Mouse (Mus musculus): ENCODE data around the gene Mad1l1.

The Mad1l1 gene

DNA sequence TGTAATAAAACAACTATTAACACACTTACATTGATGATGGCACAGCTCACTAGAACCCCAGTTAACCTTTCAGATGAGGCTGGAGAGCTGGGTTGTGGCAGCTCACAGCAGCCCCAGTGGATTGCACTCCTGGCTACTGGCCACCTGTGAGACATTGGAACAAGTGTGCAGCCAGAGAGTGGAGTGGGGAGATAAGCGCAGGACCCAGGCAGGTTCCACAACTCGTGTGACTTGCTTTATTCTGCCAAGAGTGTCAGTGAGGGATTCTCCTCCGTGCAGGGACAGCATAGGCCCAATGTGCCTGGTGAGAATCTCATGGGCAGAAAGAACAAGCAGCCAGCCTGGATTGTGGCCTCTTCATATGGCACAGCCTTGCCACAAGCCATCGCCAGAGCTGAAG is 180.0 kb downstream of the Mad1l1 start:
- in situ Hi-C loops (cut with MseI, MboI) = no loop called here

- in situ Hi-C loops (cut with MseI, MboI) = no loop called here
Observed at GRCm38 (mm10) chr5:140140214-140140613, 181.1 kb downstream of the Mad1l1 start.

- in situ Hi-C loops (cut with MseI, MboI) = no loop called here
Observed at GRCm38 (mm10) chr5:140135734-140136625, 185.4 kb downstream of the Mad1l1 start.

- in situ Hi-C loops (cut with MseI, MboI) = no loop called here
Observed at GRCm38 (mm10) chr5:140134021-140134420, 187.3 kb downstream of the Mad1l1 start.

- in situ Hi-C loops (cut with MseI, MboI) = no loop called here
Observed at GRCm38 (mm10) chr5:140128414-140128981, 192.9 kb downstream of the Mad1l1 start.

DNA sequence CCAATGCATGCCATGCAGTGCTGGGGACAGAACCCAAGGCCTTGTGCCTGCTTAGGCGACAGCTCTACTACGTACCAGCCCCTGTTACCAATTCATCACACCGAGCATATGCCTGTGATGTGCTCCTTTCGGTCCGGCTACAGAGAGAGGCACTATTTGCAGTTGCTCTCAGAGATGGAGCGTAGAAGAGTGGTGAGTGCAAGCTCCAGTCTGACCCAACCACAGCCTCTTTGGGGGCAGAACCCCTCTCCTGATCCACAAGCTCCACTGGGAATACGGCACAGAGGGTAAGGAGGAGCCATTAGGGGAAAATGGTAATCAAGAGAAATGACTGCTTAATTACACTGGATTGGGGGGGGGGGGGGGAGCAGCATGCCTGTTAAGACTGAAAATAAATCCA is 193.4 kb downstream of the Mad1l1 start:
- in situ Hi-C loops (cut with MseI, MboI) = no loop called here

DNA sequence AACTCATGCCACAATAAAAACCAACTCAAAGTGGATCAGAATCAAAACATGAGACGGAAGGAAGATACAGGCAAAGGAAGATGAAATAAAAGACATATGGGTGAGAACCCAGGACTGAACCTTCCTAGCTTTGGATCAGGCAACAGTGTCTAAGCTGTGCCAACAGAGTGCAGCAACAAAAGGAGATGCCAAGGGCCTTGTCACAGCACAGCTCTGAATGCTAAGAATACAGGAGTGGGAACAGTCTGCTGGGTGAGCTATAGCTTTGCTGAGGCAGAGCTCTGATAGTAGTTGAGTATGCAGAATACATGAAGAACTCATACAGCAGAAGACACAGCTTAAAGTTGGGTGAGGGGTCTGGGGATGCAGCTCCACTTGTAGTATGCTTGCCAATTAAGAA is 196.7 kb downstream of the Mad1l1 start:
- in situ Hi-C loops (cut with MseI, MboI) = no loop called here

GRCm38 (mm10) chr5:140123640-140124366 is 197.5 kb downstream of the Mad1l1 start:
- in situ Hi-C loops (cut with MseI, MboI) = no loop called here

DNA sequence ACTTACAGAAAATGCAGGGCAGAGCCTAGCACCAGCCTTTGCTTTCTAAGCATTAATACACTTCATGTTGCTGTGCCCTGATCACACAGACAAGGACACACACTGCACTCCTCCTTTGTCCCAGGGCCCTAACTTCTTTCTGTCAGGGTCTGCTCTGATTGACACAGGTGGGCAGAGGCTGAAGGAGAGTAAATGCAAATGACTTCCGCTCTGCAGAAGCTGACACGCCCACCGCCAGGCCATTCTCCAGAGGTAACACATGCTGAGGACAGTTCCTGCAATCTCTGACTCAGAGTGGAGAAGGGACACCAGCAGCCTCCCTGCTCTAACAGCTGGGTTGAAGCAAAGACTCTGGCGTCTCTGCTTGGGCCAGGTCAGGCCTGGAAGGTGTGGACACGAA is 198.2 kb downstream of the Mad1l1 start:
- in situ Hi-C loops (cut with MseI, MboI) = no loop called here

- in situ Hi-C loops (cut with MseI, MboI) = no loop called here
Observed at GRCm38 (mm10) chr5:140121966-140122365, 199.4 kb downstream of the Mad1l1 start.

DNA sequence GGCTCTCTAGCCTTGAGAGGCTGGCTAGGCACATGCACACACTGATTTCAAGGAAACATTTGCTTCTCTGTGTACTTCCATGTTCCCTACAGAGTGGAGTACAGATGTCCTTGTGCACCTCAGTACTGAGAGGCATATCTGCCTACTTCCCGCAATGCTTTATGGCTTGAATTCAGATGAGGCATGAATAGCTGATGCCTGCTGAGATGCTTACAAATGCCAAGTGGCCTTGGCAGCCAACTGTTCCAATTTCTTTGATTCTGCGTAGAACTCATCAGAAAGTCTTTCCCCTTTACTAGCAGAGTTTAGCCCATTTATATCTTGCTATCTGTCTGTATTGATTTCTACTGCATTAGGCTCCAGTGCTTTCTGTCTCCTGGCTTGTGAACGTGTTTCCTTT is 202.4 kb downstream of the Mad1l1 start:
- in situ Hi-C loops (cut with MseI, MboI) = no loop called here

- in situ Hi-C loops (cut with MseI, MboI) = no loop called here
Observed at GRCm38 (mm10) chr5:140117968-140118367, 203.4 kb downstream of the Mad1l1 start.

DNA sequence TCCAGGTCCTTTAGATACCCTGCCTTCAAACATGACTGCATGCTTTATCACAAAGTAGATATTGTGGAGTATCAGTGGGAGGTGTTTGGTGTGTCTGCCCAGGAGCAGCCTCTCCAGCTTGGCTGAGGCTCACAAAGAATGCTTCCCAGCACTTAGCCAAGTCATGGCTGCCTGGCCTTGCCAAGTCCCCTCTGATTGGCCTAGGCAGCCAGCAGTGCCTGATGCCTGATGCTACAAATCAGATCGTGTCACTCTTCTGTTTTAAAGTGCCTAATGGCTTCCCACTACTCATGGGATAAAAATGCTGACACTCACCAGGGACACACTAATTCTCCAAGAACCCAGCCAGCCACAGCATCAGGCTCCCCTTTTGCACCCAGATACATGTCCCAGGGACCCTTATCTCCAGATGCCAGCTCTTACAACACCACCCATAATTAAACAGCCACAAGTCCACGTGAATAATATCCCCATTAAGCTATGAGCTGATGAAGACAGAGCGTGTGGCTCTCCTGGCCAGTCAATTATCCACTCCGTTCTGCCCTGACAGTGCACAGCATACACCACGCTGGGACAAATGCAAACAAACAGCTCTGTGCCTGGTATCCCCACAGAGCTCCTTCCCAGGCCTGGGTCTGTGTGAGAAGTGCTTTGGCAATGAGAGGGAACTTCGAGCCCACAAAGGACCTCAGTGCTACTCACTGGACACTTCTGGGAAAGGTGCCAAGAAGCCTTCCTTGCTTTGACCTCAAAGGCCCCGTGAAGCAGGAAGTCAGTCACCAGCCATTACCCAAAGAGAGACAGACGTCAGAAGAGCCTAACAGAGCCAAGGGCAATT is 205.7 kb downstream of the Mad1l1 start:
- in situ Hi-C loops (cut with MseI, MboI) = no loop called here

DNA sequence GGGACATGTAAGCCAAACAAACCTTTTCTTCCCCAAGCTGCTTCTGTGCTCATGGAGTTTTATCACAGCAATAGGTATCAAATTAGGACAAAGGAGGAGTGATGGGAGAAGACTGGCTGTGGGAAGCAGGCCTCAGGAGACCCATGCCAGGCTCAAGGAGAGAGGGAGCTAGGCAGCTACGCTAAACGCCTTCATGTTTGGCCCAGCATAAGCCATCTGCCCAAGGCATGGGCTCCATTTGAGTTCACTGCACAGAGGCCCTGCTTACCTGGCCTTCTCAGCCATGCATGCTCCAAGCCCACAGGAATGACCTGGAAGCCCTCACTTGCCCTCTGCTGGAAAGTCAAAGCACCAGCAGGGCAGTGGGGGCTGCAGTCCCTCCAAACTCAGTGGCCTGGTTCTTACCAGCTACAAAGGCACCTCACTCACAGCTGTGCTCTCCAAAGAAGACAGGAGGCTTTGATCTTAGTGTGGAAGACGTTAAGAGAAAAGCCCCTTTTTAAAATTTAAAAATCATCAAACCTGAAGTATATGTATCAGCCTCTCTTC is 206.8 kb downstream of the Mad1l1 start:
- in situ Hi-C loops (cut with MseI, MboI) = no loop called here

GRCm38 (mm10) chr5:140113281-140113680 is 208.1 kb downstream of the Mad1l1 start:
- in situ Hi-C loops (cut with MseI, MboI) = no loop called here

GRCm38 (mm10) chr5:140110024-140110423 is 211.3 kb downstream of the Mad1l1 start:
- in situ Hi-C loops (cut with MseI, MboI) = no loop called here

GRCm38 (mm10) chr5:140107907-140108306 is 213.4 kb downstream of the Mad1l1 start:
- in situ Hi-C loops (cut with MseI, MboI) = no loop called here

DNA sequence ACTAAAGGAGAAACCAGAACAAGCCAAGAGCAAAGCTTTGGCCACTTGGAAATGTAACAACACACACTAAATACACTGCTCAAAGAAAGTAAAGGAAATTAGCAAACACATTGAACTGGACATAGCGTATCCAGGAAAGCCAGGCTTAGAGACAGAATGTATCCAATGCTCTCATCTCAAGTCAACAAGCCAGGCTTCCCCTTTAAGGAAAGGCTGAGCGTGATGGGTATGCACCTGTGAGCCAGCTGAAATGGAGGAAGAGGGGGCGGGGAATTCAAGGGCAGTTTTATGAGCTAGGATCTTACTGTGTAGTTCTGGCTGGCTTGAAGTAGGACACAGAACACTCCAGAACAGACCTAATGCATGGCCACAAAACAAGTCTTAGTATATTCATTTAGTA is 215.3 kb downstream of the Mad1l1 start:
- in situ Hi-C loops (cut with MseI, MboI) = no loop called here

DNA sequence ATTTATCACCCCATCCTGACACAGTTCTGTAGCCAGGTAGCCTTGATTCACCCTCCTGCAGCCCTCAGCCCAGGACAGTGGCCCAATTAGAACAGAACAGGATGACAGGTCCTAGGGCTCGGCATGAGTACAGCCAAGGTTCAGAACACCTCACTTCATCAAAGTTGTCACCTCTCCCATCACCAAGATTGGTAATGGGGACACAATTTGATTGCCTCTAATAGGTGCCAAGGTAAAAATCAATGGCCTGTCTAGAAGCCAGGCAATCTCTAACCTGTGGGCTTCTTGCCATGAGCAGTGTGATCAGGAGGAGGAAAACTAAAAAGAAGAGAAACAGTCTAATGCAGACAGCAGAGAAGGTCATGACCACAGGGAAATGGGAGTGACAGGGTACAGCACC is 216.5 kb downstream of the Mad1l1 start:
- in situ Hi-C loops (cut with MseI, MboI) = no loop called here

GRCm38 (mm10) chr5:140102731-140103130 is 218.6 kb downstream of the Mad1l1 start:
- in situ Hi-C loops (cut with MseI, MboI) = no loop called here

- in situ Hi-C loops (cut with MseI, MboI) = no loop called here
Observed at GRCm38 (mm10) chr5:140101409-140102009, 219.8 kb downstream of the Mad1l1 start.
